Mouse (Mus musculus) MEL-GATA-1-ER (cell line): Measurements from ENCODE around the gene Exoc4.

Experiments
- DNase-seq: peaks from one replicate; pipeline ENCODE4 v3.0.0-alpha.2; 2012; ENCODE audit warnings: low read depth; ENCODE audit errors: extremely low read depth

Gene Exoc4

GRCm38 (mm10) chr6:33248894-33249758, at the start of gene Exoc4:
Exoc4 (plus strand) TSS chr6:33249085.
- DNase-seq = peak; percentile 95

- DNase-seq = no peak
Observed at GRCm38 (mm10) chr6:33218780-33219179, 30.1 kb upstream of the Exoc4 start.

DNA sequence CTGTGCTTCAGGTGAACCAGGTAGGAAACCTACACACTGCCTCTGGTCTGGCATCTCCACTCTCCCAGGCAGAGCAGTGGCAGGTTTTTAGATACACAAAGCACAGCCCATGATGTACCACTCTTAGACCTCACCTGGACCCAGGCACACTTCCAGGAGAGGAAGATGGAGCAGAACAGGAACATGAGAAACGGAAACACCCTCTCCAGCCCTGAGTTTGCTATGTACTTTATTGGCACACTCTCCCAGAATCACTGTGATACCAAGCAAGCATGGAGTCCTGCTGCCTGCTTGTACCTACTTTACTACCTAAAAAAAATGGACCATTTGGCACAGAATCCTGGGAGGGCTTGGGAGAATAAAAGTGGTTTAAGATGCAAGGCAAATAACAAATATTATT, 22.2 kb upstream of the Exoc4 start:
- DNase-seq = no peak

- no peak for DNase-seq
Observed at GRCm38 (mm10) chr6:33227371-33227770, 21.5 kb upstream of the Exoc4 start.

DNA sequence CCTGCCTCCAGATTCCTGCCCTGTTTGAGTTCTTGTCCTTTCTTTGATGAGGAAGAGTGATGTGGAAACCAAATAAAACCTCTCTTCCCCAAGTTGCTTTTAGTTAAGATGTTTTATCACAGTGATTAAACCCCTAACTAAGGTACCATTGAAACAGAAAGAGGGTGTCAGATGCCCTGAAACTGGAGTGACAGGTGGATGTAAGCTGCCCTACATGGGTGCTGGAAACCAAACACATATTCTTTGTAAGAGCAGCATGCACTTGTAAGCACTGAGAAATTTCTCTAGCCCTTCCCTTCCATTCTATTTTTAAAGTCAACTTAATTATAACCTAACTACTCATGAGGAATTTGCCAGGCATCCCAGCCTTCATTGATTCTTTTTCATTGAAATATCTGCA, 7.6 kb upstream of the Exoc4 start:
- DNase-seq = no peak

DNA sequence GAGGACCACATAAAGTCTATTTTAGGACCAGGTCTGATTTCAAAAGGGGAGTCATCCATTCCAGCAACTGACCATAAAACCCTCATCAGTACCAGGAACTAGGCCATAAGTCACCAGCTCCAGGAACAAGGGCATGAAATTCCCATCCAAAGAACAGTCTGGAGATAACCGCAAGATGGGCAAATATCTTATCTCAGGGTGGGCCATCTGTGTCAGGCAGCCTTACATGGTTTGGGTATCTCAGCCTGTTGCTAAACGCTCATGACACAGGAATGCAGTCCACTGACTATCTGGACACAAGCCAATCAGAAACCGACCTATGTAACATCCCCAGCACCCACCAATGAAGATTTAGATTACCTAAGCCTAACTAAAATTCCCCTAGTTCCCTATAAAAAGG, 4.3 kb upstream of the Exoc4 start:
- DNase-seq = no peak

DNA sequence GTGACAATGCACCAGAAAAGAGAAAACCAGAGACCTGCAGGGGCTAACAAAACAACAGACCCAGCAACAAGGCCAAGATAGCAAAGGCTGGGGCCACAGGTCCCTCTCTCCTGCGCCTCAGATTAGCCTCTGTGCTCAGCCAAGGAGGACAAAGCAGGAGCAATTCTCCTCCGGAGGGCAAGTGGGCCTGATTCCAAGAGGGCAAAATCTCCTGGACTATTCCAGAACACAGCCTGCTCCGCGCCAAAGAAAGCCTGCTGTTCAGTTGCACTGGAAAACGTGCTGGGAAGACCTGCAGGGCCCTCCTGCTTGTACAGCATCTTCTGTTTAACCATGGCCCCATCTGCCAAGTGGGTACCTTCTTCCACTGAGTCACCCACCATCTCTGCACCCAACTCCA, 1.7 kb upstream of the Exoc4 start:
- no peak for DNase-seq

GRCm38 (mm10) chr6:33247576-33248355, 1.1 kb upstream of the Exoc4 start:
- DNase-seq = no peak

- DNase-seq = no peak
Observed at GRCm38 (mm10) chr6:33256638-33257037, 7.8 kb downstream of the Exoc4 start.

- no peak for DNase-seq
Observed at GRCm38 (mm10) chr6:33257076-33257789, 8.3 kb downstream of the Exoc4 start.

DNA sequence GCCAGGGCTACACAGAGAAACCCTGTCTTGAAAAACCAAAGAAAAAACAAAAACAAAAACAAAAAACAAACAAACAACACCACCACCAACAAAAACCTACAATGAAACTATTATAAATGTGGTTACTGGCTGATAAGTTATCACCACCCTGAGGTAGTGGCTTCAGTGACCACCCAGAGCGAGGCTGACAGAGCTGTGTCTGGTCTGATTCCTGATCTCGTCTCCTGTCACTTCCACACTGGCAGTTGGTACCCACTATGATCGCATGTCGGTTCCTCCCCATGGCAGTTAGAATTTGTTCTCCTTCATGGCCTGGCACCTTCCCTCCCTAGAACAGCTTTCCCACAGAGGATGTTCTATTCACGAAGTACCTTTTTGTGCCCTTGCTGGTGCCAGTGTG, 11.0 kb downstream of the Exoc4 start:
- no peak for DNase-seq

DNA sequence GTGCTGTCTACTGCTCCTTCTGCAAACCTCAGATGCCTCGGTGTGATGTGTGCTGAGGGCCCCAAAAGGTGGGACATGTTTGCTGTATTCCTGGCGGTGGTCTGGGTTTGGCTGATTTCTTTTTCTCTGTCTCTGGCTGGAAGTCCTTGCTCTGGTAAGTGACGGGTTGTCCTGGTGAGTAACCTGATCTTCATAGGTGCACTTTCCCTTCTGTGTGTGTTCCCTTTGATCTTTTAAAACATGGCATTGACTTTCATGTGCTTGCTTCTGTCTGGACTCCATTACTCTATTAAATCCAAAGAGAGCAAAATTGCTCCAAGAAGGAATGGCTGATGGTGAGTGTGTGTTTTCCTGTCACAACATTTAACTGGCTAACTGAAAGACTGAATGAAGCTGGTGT, 12.7 kb downstream of the Exoc4 start:
- no peak for DNase-seq

- DNase-seq = no peak
Observed at GRCm38 (mm10) chr6:33263950-33264349, 15.1 kb downstream of the Exoc4 start.

GRCm38 (mm10) chr6:33264388-33264787, 15.5 kb downstream of the Exoc4 start:
- no peak for DNase-seq

DNA sequence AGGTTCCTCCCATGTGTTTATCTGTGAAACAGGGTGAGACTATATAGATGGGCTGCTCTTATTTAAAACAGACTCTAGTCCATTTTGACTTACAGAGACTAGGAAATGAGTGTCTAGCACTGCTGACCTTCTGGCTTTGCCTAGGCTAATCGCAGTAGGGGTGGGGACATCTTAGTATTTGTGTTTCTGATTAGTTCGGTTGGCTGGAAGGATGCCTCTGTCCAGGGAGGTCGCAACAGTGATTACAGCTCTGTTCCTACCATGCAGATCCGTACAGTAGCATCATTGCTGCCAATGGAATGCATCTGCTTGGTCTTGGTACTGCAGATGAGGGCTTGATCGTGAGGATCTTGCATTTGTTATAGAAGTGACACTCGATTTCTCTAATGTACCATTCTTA, 18.7 kb downstream of the Exoc4 start:
- DNase-seq = no peak

- no peak for DNase-seq
Observed at GRCm38 (mm10) chr6:33283523-33283922, 34.6 kb downstream of the Exoc4 start.

DNA sequence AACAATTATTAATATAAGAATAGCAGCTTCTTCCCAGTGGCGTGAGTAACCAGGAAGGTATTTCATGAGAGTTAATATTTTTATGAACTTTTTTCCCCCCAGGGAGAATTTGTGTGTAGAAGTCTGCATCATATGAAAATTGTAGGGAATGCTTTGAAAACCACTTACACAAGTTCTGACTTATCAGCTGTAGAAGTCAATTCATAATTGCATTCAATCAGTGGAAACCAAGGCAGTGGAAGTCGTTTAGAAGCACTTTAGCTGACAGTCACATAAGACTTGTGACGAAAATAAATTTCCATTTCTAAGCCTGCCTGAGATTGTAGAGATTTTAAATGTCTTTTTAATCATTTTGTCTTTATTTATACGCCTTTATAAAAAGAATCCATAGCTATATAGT, 35.1 kb downstream of the Exoc4 start:
- DNase-seq = no peak

GRCm38 (mm10) chr6:33286376-33286775, 37.5 kb downstream of the Exoc4 start:
- no peak for DNase-seq

- DNase-seq = no peak
Observed at GRCm38 (mm10) chr6:33294626-33295025, 45.7 kb downstream of the Exoc4 start.

GRCm38 (mm10) chr6:33297566-33297965, 48.7 kb downstream of the Exoc4 start:
- no peak for DNase-seq

DNA sequence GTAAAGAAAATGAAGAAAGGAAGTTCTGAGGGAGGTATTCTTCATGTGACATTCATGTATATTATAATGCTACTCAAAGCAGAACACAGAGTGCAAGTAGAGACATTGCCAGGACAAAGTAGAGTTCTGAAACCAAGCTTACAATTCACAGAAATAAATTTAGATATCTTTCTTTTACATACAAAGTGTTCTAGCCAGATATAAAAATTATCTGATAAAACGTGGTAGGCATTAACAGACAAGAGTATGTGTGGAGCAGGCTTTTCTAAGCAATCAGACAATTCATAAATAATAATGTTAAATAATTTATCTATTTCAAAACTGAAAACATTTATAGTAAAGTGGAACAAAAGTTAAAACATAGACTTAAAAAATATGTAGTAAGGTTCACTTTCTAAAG, 49.9 kb downstream of the Exoc4 start:
- DNase-seq = no peak

DNA sequence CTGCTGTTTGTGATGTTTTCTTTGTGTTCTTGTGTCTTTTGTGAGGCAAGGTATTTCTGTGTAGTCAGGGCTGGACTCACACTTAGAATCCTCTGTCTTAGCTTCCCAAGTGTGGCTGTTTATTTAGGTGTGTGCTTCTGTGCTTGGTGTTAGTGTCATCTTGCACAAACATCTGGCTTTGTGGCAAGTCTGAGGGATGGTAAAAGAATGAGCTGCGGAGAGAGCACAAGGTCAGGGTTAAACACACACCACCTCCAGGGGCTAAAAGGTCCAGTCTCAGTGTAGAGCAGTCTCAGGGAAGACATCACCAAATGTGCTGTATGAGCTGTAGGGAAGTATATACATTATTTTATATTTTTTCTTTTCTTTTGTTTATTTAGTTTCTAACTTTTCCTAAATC, 57.1 kb downstream of the Exoc4 start:
- no peak for DNase-seq
